Mouse (Mus musculus): ENCODE measurements around the gene Tank.

DNA sequence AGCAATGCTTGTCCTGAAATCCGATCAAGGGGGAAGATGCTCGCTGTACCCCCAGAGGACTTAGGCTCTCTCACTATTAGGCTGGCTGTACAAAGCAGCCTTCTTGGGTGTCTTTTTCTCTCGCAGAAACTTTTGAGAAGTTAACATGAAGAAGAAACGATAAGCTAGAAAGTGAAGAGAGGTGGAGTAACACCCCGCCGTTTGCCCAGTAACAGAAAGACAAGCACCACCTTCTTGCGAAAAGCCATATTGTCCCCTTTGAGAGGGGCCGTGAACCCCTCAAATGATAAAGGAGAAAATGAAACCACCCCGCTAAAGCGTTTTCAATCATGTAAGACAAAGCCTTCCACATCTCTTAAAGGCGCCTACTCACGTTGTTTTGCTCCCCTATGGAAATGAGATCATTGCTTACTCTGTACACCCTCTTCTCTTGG, 15.5 kb downstream of the Tank start:
- TF ChIP-seq CTCF (IDR thresholded peaks at IDR 0.05; ENCODE audit: low read depth), result no peak
- no peak for TF ChIP-seq EP300 (optimal IDR thresholded peaks at IDR 0.05)
